Mouse (Mus musculus): ENCODE measurements around the gene Cbfb. TPM values are rescaled to one million over a fixed set of nuclear protein-coding genes. Genes with fewer than 3 reads are reported as not detected.

Cbfb gene
- 38.7 and 48.5 TPM in 2 replicates for polyA plus RNA-seq (2015; fragmentation: Nextera tagmentation; extraction: Ambion mirVana)

DNA sequence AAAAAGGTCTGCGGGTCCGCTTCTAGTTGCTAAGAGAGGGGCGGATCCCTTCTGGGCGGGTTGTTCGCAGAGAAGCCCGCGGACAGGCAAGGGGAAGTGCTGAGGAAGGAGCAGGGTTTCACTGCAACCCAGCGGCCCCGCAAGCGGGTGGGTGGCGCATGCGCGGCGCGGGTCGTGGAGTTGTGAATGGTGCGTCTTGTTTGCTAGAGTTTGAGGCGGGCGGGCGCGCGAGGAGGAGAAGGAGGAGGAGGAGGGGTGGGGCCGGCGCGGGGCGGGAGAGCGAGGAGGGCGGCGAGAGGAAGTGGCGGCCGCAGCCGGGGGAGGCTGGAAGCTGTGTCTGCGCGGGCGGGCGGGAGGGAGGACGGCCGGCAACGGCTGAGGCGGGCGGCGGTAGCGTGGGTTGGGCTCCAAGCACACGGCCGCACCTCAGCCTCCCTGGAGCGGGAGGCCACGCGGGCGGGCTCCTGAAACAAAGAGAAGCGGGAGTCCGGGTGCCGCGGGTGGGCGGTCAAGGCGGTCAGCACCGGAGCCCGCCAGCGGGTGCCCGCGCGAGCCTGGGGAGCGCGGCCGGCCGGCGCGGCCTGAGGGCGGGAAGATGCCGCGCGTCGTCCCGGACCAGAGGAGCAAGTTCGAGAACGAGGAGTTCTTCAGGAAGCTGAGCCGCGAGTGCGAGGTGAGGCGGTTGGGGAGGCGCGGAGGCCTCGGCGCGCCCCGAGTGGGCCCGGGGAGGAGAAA lies at the start of gene Cbfb:
Gene Cbfb (plus strand): TSS at position 294 of the 735 bp plus-strand sequence.
- Histone ChIP-seq H3K27me3 (ENCODE audit: control insufficient read depth, insufficient read depth, low read length) (no peaks in the 10 kb centered on the region), H3K4me3 (ENCODE audit: low read length) (peak within 1 kb of the TSS; percentile 97), H3K9ac (ENCODE audit: low read length) (peak within 1 kb of the TSS; percentile 90), H3K9me3 (replicated peaks; ENCODE audit: control insufficient read depth, low read length) (no peaks in the 10 kb centered on the region), H3K27ac (ENCODE audit: low read length) (peak within 1 kb of the TSS; percentile 96), H3K36me3 (ENCODE audit: control insufficient read depth, insufficient read depth) (no peaks in the 10 kb centered on the region; the same call in 1 of the 2 replicates), H3K4me1 (ENCODE audit: control insufficient read depth, insufficient read depth, low read length) (peaks cover 9% of the 10 kb centered on the region), H3K4me2 (ENCODE audit: low read depth, low read length) (peak within 1 kb of the TSS; percentile 80)
- ATAC-seq (replicated peaks; ENCODE audit: extremely low read depth, insufficient read depth, low FRiP score), result peak; percentile 93
- WGBS, result under 1% methylated on average over 79 of the region's 86 CpGs

DNA sequence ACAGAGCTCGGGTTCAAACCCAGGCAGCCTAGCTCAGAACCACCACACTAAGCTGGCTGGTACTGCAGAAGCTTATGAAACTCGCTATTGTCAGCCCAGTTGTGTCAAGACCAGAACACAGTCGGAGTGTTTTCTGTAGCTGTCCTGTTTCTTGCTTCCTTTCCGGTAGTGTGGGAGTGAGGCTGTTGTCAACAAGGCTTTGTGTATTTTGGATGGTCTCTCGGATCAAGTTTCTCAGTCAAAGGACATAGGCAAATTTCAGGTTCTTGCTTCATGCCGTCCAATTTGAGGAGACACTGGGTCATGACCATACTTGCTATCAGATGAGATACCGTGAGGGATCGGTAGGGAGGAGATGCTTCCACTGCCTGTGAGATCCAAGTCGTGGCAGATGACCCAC lies 40.6 kb upstream of the Cbfb start:
- Histone ChIP-seq H3K9ac (ENCODE audit: low read length) (no peak overlapping the region), H3K4me2 (ENCODE audit: low read depth, low read length) (no peak overlapping the region), H3K4me3 (ENCODE audit: low read length) (no peak overlapping the region), H3K4me1 (ENCODE audit: control insufficient read depth, insufficient read depth, low read length) (no peaks in the 10 kb centered on the region), H3K27me3 (ENCODE audit: control insufficient read depth, insufficient read depth, low read length) (no peaks in the 10 kb centered on the region), H3K27ac (ENCODE audit: low read length) (no peak overlapping the region), H3K9me3 (replicated peaks; ENCODE audit: control insufficient read depth, low read length) (no peaks in the 10 kb centered on the region), H3K36me3 (ENCODE audit: control insufficient read depth, insufficient read depth) (no peaks in the 10 kb centered on the region)
- 68% methylated on average over 9 of the region's 9 CpGs for WGBS
- ATAC-seq (replicated peaks; ENCODE audit: extremely low read depth, insufficient read depth, low FRiP score), result no peak

DNA sequence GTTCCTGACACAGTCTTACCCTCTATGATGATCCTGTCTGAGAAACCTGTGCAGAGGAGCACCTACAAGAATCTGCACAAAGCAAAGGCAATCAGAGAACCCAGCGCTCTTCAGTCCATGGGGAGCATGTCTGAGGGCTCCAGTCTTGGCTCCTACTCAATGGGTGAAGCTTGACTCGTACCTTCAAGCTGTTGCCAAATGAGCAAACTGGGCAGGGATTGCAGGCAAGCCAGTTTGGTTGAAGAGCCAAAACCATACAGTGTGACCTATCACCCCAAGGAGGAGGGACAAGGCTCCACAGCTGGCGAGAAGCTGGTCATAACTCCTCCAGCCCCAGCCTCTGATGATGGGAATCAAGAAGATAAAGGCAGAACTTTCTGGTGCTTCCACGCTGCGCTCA lies 39.0 kb upstream of the Cbfb start, which contains the start of gene Ces4a:
Gene Ces4a (plus strand): TSS at position 292 of the 400 bp plus-strand sequence.
- Histone ChIP-seq H3K9me3 (replicated peaks; ENCODE audit: control insufficient read depth, low read length) (no peaks in the 10 kb centered on the region), H3K36me3 (ENCODE audit: control insufficient read depth, insufficient read depth) (no peaks in the 10 kb centered on the region), H3K4me2 (ENCODE audit: low read depth, low read length) (no peak within 1 kb of the TSS), H3K4me1 (ENCODE audit: control insufficient read depth, insufficient read depth, low read length) (no peaks in the 10 kb centered on the region), H3K27ac (ENCODE audit: low read length) (no peak within 1 kb of the TSS), H3K27me3 (ENCODE audit: control insufficient read depth, insufficient read depth, low read length) (no peaks in the 10 kb centered on the region), H3K4me3 (ENCODE audit: low read length) (no peak within 1 kb of the TSS), H3K9ac (ENCODE audit: low read length) (no peak within 1 kb of the TSS)
- 68% methylated on average over 5 of the region's 5 CpGs for WGBS
- ATAC-seq (replicated peaks; ENCODE audit: extremely low read depth, insufficient read depth, low FRiP score), result no peak

DNA sequence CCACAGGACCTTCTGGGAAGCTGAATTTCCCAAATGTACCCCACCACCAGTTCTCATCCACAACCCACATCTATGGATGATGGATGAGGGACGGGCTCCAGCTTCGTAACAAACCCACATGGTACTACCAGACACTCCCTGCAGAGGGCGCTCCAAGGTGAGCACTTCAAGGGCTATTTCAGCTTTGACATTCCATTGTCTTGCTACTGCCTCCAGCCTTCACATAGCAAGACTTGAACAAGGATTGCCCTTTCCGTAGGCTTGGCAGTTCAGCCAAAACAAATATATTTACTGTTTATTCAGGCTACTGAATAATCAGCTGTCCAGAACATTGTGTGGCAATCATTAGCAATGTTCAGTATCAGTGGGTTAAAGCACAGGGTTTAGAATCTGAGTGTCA lies 32.1 kb upstream of the Cbfb start:
- Histone ChIP-seq H3K9me3 (replicated peaks; ENCODE audit: control insufficient read depth, low read length) (no peaks in the 10 kb centered on the region), H3K9ac (ENCODE audit: low read length) (no peak overlapping the region), H3K4me3 (ENCODE audit: low read length) (no peak overlapping the region), H3K27ac (ENCODE audit: low read length) (no peak overlapping the region), H3K4me2 (ENCODE audit: low read depth, low read length) (no peak overlapping the region), H3K27me3 (ENCODE audit: control insufficient read depth, insufficient read depth, low read length) (no peaks in the 10 kb centered on the region), H3K36me3 (ENCODE audit: control insufficient read depth, insufficient read depth) (no peaks in the 10 kb centered on the region), H3K4me1 (ENCODE audit: control insufficient read depth, insufficient read depth, low read length) (no peaks in the 10 kb centered on the region)
- ATAC-seq (replicated peaks; ENCODE audit: extremely low read depth, insufficient read depth, low FRiP score), result no peak
- 21% methylated on average over 4 of the region's 4 CpGs for WGBS

DNA sequence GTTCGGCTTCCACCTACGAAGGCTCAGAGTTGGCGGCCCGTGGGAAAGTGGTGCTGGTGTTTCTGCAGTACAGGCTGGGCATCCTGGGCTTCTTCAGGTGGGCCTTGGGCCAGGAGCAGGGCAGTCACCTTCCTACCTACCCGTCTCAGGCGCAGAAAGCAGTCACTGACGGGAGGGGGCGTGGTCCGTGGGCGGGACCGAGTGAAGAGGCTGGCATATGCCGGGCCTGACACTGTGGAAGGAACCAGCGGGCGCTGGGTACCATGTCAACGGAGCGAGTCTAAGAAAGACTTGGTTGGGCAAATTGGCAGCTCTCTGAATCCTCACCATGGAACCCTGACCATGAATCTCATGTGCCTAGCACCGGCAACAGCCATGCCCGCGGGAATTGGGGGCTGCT lies 28.1 kb upstream of the Cbfb start:
- H3K4me2 ChIP-seq (ENCODE audit: low read depth, low read length), result peak overlapping the region; percentile 10; the same call in 1 of the 2 replicates
- H3K9ac ChIP-seq (ENCODE audit: low read length), result no peak overlapping the region
- H3K27me3 ChIP-seq (ENCODE audit: control insufficient read depth, insufficient read depth, low read length), result no peaks in the 10 kb centered on the region
- H3K4me1 ChIP-seq (ENCODE audit: control insufficient read depth, insufficient read depth, low read length), result no peaks in the 10 kb centered on the region
- no peak overlapping the region for H3K27ac ChIP-seq (ENCODE audit: low read length)
- no peak overlapping the region for H3K4me3 ChIP-seq (ENCODE audit: low read length)
- 28% methylated on average over 19 of the region's 19 CpGs for WGBS
- H3K36me3 ChIP-seq (ENCODE audit: control insufficient read depth, insufficient read depth), result no peaks in the 10 kb centered on the region
- ATAC-seq (replicated peaks; ENCODE audit: extremely low read depth, insufficient read depth, low FRiP score), result no peak
- H3K9me3 ChIP-seq (replicated peaks; ENCODE audit: control insufficient read depth, low read length), result no peaks in the 10 kb centered on the region

DNA sequence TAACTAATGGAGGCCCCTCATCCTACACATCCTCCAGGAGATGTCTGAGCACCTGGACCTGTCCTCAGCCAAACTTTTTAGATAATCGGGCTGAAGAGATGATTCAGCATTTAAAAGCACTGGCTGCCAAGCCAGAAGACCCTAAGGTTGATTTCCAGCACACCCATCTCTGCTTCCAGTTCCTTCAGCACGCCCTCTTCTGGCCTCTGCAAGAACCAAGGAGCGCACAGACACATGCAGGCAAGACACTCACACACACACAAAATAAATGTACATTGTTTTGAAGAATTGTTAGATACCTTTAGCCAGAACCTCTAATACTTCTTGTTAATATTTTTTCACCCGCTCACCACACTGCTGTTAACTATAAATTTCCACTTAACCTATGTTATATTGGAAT lies 18.8 kb upstream of the Cbfb start:
- H3K27me3 ChIP-seq (ENCODE audit: control insufficient read depth, insufficient read depth, low read length), result no peaks in the 10 kb centered on the region; the same call in 1 of the 2 replicates
- no peak overlapping the region for H3K4me3 ChIP-seq (ENCODE audit: low read length)
- 70% methylated on average over 4 of the region's 4 CpGs for WGBS
- H3K4me2 ChIP-seq (ENCODE audit: low read depth, low read length), result no peak overlapping the region
- no peaks in the 10 kb centered on the region for H3K9me3 ChIP-seq (replicated peaks; ENCODE audit: control insufficient read depth, low read length)
- H3K9ac ChIP-seq (ENCODE audit: low read length), result no peak overlapping the region
- no peak for ATAC-seq (replicated peaks; ENCODE audit: extremely low read depth, insufficient read depth, low FRiP score)
- H3K36me3 ChIP-seq (ENCODE audit: control insufficient read depth, insufficient read depth), result no peaks in the 10 kb centered on the region
- peaks cover 9% of the 10 kb centered on the region for H3K4me1 ChIP-seq (ENCODE audit: control insufficient read depth, insufficient read depth, low read length)
- H3K27ac ChIP-seq (ENCODE audit: low read length), result no peak overlapping the region

DNA sequence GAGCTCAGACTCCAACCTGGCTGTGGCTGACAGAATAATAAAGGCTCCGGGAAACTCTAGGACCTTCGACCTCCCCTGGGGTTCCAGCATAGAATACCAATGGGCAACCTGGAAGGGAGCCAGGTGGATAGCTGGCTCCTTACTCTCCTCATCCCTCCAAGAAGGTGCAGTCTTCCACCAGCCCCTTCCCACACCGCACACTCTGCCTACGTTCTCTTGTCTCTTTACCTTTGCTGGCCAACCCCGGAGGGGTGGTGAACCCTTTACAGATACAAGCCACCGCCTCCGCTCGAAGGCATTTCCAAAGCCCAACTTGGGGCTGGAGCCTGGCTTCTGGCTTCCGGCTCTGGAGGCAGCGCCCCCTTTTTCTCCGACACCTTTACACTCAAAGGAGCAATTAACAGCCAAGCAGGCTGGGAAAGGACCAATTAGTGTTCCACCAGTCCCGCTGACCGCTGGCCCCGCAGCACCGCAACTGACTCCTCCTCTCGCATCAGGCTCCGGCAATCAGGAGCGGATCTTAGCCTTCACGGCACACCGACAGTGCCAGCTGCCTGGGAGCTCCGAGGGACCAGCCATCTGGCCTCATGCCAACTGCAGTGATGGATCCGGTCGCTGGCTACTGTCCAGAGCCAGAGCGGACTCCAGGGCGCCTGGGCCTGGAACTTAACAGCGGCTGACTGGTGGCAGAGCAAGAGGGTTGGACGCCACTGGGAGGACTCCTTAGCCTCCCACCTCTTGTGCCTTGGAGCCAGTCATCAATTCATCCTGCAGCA lies 17.7 kb upstream of the Cbfb start:
- H3K9me3 ChIP-seq (replicated peaks; ENCODE audit: control insufficient read depth, low read length), result no peaks in the 10 kb centered on the region
- H3K4me1 ChIP-seq (ENCODE audit: control insufficient read depth, insufficient read depth, low read length), result peaks cover 9% of the 10 kb centered on the region
- H3K4me2 ChIP-seq (ENCODE audit: low read depth, low read length), result peak overlapping the region; percentile 84
- no peaks in the 10 kb centered on the region; the same call in 1 of the 2 replicates for H3K27me3 ChIP-seq (ENCODE audit: control insufficient read depth, insufficient read depth, low read length)
- peak overlapping the region; percentile 52 for H3K4me3 ChIP-seq (ENCODE audit: low read length)
- peak; percentile 81 for ATAC-seq (replicated peaks; ENCODE audit: extremely low read depth, insufficient read depth, low FRiP score)
- H3K9ac ChIP-seq (ENCODE audit: low read length), result peak overlapping the region; percentile 64
- WGBS, result 6% methylated on average over 27 of the region's 27 CpGs
- no peak overlapping the region for H3K27ac ChIP-seq (ENCODE audit: low read length)
- no peaks in the 10 kb centered on the region for H3K36me3 ChIP-seq (ENCODE audit: control insufficient read depth, insufficient read depth)

DNA sequence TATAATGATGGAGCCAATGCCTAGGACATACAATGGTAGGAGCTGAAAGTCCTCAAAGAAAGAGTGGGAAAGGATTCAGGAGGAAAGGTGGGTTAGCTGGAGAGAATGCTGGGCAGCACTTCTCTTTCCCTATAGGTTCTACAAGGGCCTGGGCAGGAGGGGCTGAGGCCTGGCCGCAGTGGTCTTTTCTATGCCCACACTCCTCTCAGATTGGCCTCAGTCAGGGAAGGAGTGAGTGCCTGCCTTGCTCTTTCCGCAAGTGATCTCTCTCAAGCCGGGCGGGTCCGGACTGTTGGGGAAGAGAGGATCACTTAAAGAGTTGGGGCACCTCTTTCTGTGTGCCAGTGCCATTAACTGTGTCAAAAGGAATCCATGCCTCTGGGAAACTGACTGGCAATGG lies 16.2 kb upstream of the Cbfb start:
- no peak for ATAC-seq (replicated peaks; ENCODE audit: extremely low read depth, insufficient read depth, low FRiP score)

More for the DNA sequence above, 16.2 kb upstream of the Cbfb start:
- no peak overlapping the region for H3K9ac ChIP-seq (ENCODE audit: low read length)
- peaks cover 9% of the 10 kb centered on the region for H3K4me1 ChIP-seq (ENCODE audit: control insufficient read depth, insufficient read depth, low read length)
- WGBS, result 85% methylated on average over 5 of the region's 5 CpGs
- no peaks in the 10 kb centered on the region; the same call in 1 of the 2 replicates for H3K27me3 ChIP-seq (ENCODE audit: control insufficient read depth, insufficient read depth, low read length)
- no peak overlapping the region for H3K4me3 ChIP-seq (ENCODE audit: low read length)
- no peaks in the 10 kb centered on the region for H3K36me3 ChIP-seq (ENCODE audit: control insufficient read depth, insufficient read depth)
- H3K27ac ChIP-seq (ENCODE audit: low read length), result no peak overlapping the region
- no peaks in the 10 kb centered on the region for H3K9me3 ChIP-seq (replicated peaks; ENCODE audit: control insufficient read depth, low read length)
- H3K4me2 ChIP-seq (ENCODE audit: low read depth, low read length), result no peak overlapping the region

All from heart, embryonic 16.5 days (tissue).